Mouse (Mus musculus) cortical plate, adult 2 months (tissue): Measurements from ENCODE around the gene P2ry14.

ENCODE experiments used
- CTCF ChIP-seq: fragments of 200-500 bp; IDR thresholded peaks from 2 replicates; pipeline ENCODE4 v1.5.1; 2011; ENCODE audit warnings: mild to moderate bottlenecking, control low read depth, low read length; ENCODE audit not compliant: insufficient read depth; ENCODE audit errors: extremely low read depth
- POLR2A ChIP-seq: fragments of 200-500 bp; IDR thresholded peaks from 2 replicates; pipeline ENCODE4 v1.6.1; 2011; ENCODE audit warnings: mild to moderate bottlenecking, low read length, control low read depth; ENCODE audit not compliant: insufficient read depth; ENCODE audit errors: extremely low read depth

DNA sequence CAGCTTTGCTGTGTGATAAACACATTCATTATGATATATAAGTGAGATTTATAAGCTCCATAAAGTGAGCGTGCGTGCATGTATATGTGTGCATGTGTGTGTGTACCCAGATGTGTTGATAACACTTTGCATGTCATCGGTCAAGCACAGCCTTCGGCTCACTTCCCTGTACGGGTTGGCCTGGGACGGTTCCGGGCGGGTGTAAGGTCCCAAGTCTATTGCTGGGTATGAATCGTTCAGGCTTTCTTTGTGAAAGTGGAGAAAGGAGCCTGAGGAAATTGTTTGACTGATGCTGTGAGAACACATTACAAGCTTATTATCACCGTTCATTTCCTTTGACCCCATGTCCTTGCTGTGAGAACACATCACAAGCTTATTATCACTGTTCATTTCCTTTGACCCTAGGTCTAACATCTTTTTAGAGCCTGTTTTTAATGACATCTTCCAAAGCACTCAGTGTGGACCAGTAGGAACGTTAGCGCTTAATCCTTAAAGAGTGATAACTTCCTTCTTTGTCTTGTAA, 14.4 kb downstream of the P2ry14 start:
- no peak for TF ChIP-seq CTCF
- no peak for TF ChIP-seq POLR2A
